Mouse (Mus musculus) liver, embryonic 14.5 days (tissue): ENCODE data around the gene Mtm1. TPM values are rescaled to one million over a fixed set of nuclear protein-coding genes. Genes with fewer than 3 reads are reported as not detected.

Source experiments
- ATAC-seq: fragments of 200-750 bp; cut with Nextera tagmentation; 2 replicates; pipeline ENCODE4 v1.8.0; 2017; ENCODE audit warnings: moderate number of reproducible peaks, mild to moderate bottlenecking, moderate library complexity; ENCODE audit not compliant: insufficient read depth
- DNase-seq, 3 experiments: peaks; one replicate each; pipeline ENCODE4 v3.0.0-alpha.2; 2012 to 2013; ENCODE audit warnings: low read depth in 3 of 3, low spot score in 3 of 3
- H3K27ac ChIP-seq: fragments of 300-500 bp; sonication (generic); 2 replicates; pipeline ENCODE4 v1.5.1; 2014; ENCODE audit warnings: moderate library complexity, mild to moderate bottlenecking, control low read depth, inconsistent platforms
- H3K27me3 ChIP-seq: fragments of 300-500 bp; sonication (generic); 2 replicates; pipeline ENCODE4 v1.6.1; 2014; ENCODE audit warnings: mild to moderate bottlenecking, low read length, moderate library complexity; ENCODE audit not compliant: control insufficient read depth, insufficient read depth
- H3K36me3 ChIP-seq: fragments of 300-500 bp; sonication (generic); replicated peaks from 2 replicates; pipeline ENCODE4 v1.6.1; 2014; ENCODE audit warnings: low read depth; ENCODE audit not compliant: control insufficient read depth, insufficient read depth
- H3K4me1 ChIP-seq, 2 experiments: fragments of 200-500 bp in 1 of 2; fragments of 300-500 bp in 1 of 2; sonication (generic) in 1 of 2; replicated peaks; 2 replicates each; pipeline ENCODE4 v1.6.1; 2012 to 2014; ENCODE audit warnings: antibody characterized with exemption in 1 of 2, inconsistent platforms in 1 of 2, low read length in 1 of 2; ENCODE audit not compliant: control insufficient read depth in 2 of 2, insufficient read depth in 2 of 2
- H3K4me2 ChIP-seq: fragments of 300-500 bp; sonication (generic); 2 replicates; pipeline ENCODE4 v1.6.1; 2014; ENCODE audit warnings: low read depth, mild to moderate bottlenecking, control low read depth, moderate library complexity
- H3K4me3 ChIP-seq, 2 experiments: fragments of 200-500 bp in 1 of 2; fragments of 300-500 bp in 1 of 2; sonication (generic) in 1 of 2; 2 replicates each; pipeline ENCODE4 v1.5.1; 2012 to 2014; ENCODE audit warnings: low read depth in 2 of 2, low read length in 2 of 2, mild to moderate bottlenecking in 2 of 2, control low read depth in 1 of 2, inconsistent platforms in 1 of 2, moderate library complexity in 1 of 2; ENCODE audit not compliant: insufficient read depth in 1 of 2
- H3K9ac ChIP-seq: fragments of 300-500 bp; sonication (generic); replicated peaks from 2 replicates; pipeline ENCODE4 v1.6.1; 2014; ENCODE audit warnings: mild to moderate bottlenecking, control low read depth, moderate library complexity
- H3K9me3 ChIP-seq: fragments of 300-500 bp; sonication (generic); 2 replicates; pipeline ENCODE4 v1.6.1; 2016; ENCODE audit warnings: low read length, mixed read lengths; ENCODE audit not compliant: control insufficient read depth
- CTCF ChIP-seq: IDR thresholded peaks from 2 replicates; pipeline ENCODE4 v1.5.1; 2016; ENCODE audit warnings: antibody characterized with exemption, low read depth, control low read depth
- EP300 ChIP-seq: IDR thresholded peaks from 2 replicates; pipeline ENCODE4 v1.6.1; 2016; ENCODE audit warnings: antibody characterized with exemption, low read depth
- WGBS: fragments of 180-500 bp; shearing (Covaris S2); extraction: QIAGEN DNeasy Blood & Tissue Kit; methylation state at CpG from one replicate; pipeline ENCODE4 v1.1.7; 2014; ENCODE audit not compliant: insufficient replicate concordance; 5-methylcytosine and 5-hydroxymethylcytosine counted together
- polyA plus RNA-seq, 2 experiments: library from polyadenylated mRNA; depleted of rRNA in 1 of 2; stranded (reverse) in 1 of 2; unstranded in 1 of 2; fragments of >200 nt; fragmentation: Nextera tagmentation in 1 of 2; extraction: Ambion mirVana in 1 of 2; gene quantifications; 2 replicates each; pipeline versions ENCODE4 v1.2.1 to v1.2.3; 2012 to 2014

Mtm1 gene
- polyA plus RNA-seq (2012; rRNA removed): 0.86 and 1.8 TPM in 2 replicates
- 3.2 and 3.6 TPM in 2 replicates for polyA plus RNA-seq (2014; fragmentation: Nextera tagmentation; extraction: Ambion mirVana)

DNA sequence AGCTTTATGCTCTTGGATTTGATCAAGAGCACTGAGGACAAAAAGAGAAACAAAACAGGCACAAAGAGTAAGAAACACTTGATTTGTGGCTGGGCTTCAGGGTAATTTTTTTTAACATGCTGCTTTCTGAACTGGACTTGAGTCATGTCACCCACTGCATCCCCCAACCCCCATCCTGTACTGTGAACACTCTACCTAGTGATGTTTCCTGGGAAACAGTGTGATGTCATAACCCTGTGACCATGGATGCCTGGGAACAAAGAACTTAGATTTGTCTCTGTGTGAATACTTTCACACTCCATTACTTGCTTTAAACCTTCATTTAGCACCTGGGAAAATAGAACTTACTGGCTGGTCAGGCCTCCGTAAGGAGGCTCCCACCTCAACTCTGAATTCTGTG lies at the start of gene Mtm1:
TSS of gene Mtm1 (plus strand) at position 301 of the 400 bp plus-strand sequence.
- 64% methylated on average over 1 of the region's 1 CpGs for WGBS
- no peak for DNase-seq

DNA sequence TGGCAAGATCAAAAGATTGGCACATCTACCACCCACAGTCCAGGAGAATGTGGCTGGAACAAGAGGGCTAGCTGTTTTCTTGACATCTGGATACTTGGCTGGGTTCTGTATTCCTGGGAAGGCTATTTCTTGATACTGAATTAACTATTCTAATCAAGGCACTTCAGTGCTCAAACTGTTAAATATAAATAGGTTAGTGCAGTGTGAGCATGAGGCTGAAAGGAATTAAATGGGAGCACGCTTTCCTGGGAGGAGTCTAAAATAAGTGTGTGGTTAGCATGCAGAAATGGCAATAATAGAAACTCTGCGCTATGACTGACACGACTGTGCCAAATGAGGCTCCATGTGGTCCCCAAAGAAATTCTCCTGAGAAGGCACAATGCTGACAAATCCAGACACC lies 29.0 kb upstream of the Mtm1 start:
- no peak overlapping the region for H3K4me2 ChIP-seq
- no peak overlapping the region for H3K27ac ChIP-seq
- ATAC-seq (no peak), DNase-seq (no peak)
- no peak overlapping the region for H3K9ac ChIP-seq
- no peak overlapping the region for H3K4me3 ChIP-seq
- H3K9me3 ChIP-seq: no peaks in the 10 kb centered on the region
- 59% methylated on average over 3 of the region's 3 CpGs for WGBS
- no peaks in the 10 kb centered on the region for H3K27me3 ChIP-seq
- H3K36me3 ChIP-seq: no peaks in the 10 kb centered on the region
- H3K4me1 ChIP-seq: no peaks in the 10 kb centered on the region
- TF ChIP-seq EP300 (no peak), CTCF (no peak)

More for the DNA sequence above, at the start of gene Mtm1:
- Histone ChIP-seq H3K4me1 (no peaks in the 10 kb centered on the region), H3K4me2 (no peak within 1 kb of the TSS), H3K9ac (no peak within 1 kb of the TSS), H3K27me3 (no peaks in the 10 kb centered on the region; the same call in 1 of the 2 replicates), H3K9me3 (no peaks in the 10 kb centered on the region), H3K36me3 (no peaks in the 10 kb centered on the region), H3K27ac (no peak within 1 kb of the TSS), H3K4me3 (no peak within 1 kb of the TSS)
- TF ChIP-seq CTCF: no peak
- TF ChIP-seq EP300: no peak
- no peak for ATAC-seq

DNA sequence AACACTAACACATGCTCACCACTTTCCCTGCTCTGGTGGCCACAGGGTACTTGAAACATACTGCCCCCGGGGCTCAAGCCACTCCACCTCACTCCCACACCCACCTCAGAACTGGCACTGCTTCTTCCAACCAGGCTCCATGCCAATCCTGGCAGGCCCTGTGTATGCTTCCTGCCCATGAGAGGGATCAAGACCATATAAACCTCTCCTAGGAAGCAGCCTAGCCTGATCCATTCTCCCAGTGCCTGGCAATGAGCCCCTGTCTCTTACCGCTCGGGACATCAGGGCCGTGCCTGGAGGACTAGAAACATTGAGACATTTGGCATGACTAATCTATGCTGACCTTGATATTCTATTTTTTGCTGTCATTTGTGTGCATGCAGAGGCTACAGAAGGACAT lies 26.9 kb upstream of the Mtm1 start:
- no peaks in the 10 kb centered on the region for H3K27me3 ChIP-seq
- H3K27ac ChIP-seq: no peak overlapping the region
- DNase-seq (no peak), ATAC-seq (no peak)
- H3K36me3 ChIP-seq: no peaks in the 10 kb centered on the region
- H3K9me3 ChIP-seq: no peaks in the 10 kb centered on the region
- TF ChIP-seq CTCF (no peak), EP300 (no peak)
- H3K9ac ChIP-seq: no peak overlapping the region
- no peak overlapping the region for H3K4me2 ChIP-seq
- WGBS: 70% methylated on average over 4 of the region's 4 CpGs
- H3K4me1 ChIP-seq: no peaks in the 10 kb centered on the region
- H3K4me3 ChIP-seq: no peak overlapping the region

DNA sequence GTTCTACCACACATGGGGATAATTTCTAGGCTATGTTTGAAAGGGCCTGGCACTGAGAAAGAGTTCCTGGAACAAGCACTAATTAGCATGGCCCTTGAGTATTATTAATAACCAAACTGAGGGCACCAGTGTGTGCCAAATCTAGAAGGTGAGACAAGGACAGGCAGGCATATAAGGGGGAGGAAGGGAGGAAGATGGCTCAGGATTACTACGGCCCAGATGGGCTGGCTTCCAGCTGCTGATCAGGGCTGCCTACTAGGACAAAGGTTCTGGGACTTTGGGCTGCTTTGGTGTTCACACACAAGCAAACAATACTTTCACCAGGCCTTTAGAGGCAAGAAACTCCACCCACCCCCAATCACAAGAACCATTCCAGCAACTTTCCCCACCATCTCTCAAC lies 24.2 kb upstream of the Mtm1 start:
- no peaks in the 10 kb centered on the region for H3K9me3 ChIP-seq
- H3K4me1 ChIP-seq: no peaks in the 10 kb centered on the region
- no peaks in the 10 kb centered on the region for H3K27me3 ChIP-seq
- H3K4me3 ChIP-seq: no peak overlapping the region
- no peak overlapping the region for H3K9ac ChIP-seq
- WGBS: 53% methylated on average over 1 of the region's 1 CpGs
- no peak overlapping the region for H3K4me2 ChIP-seq
- no peak for ATAC-seq
- no peaks in the 10 kb centered on the region for H3K36me3 ChIP-seq
- no peak for TF ChIP-seq CTCF
- TF ChIP-seq EP300: no peak
- no peak for DNase-seq
- H3K27ac ChIP-seq: no peak overlapping the region

DNA sequence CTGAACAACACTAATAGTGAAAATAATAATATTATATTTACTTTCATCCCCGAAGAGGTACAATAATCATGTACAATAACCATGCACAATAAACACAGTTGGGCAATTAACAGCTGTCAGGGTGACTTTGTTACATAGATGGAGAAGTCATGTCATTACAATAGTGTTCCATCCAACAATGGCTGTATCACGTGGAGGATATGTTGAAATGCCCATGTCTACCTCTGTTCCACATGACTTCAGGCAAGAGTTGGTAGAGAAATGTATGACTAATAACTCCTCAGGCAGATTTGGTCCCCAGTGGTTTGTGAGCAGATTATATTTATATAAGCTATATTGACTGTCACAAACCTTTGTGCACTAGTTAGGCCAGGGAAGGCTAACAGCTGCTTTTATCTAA lies 5.8 kb upstream of the Mtm1 start:
- Histone ChIP-seq H3K27me3 (no peaks in the 10 kb centered on the region; the same call in 1 of the 2 replicates), H3K27ac (no peak overlapping the region), H3K36me3 (no peaks in the 10 kb centered on the region), H3K9ac (no peak overlapping the region), H3K4me2 (no peak overlapping the region), H3K4me1 (no peaks in the 10 kb centered on the region), H3K9me3 (no peaks in the 10 kb centered on the region), H3K4me3 (no peak overlapping the region)
- WGBS: 44% methylated on average over 2 of the region's 2 CpGs
- no peak for DNase-seq
- no peak for ATAC-seq
- TF ChIP-seq EP300: no peak
- TF ChIP-seq CTCF: no peak
